Comparison of ENCODE assay signal across 9 mouse cellular contexts in genomic region chr5:150611697-150612096, GRCm38 (mm10). TPM values are rescaled to one million over a fixed set of nuclear protein-coding genes. Genes with fewer than 3 reads are reported as not detected.
A peak's percentile ranks its signal among the peaks of the same experiment; 100 is the strongest.
DNase-seq lines count a peak whose midpoint lies in the region; ATAC-seq and TF ChIP-seq lines count a peak whose summit lies in the region.
"Had no signal": no experiment of that assay in that cellular context is flagged by ENCODE, and none has a peak within 500 bp of the region (broad histone marks: within the 10 kb centered on the region; RNA-seq: fewer than 3 reads in every experiment).

No protein-coding gene starts in this region.

- peak; percentile 40 for DNase-seq in kidney, postnatal 0 days (ENCODE audit: low spot score)
- no peak for DNase-seq in kidney, adult 9 months
- DNase-seq in CD8-positive naive resting alpha-beta T cell, adult 2 months (ENCODE audit: low read depth in 2 of 2, low spot score in 2 of 2), result peak; percentile 42 to 55
- peak; percentile 85 for DNase-seq in induced T-regulatory cell, adult 2 months (ENCODE audit: low read depth)
- DNase-seq in splenic B cell, adult 2 months (ENCODE audit: low read depth, low spot score), result peak; percentile 59
- no peak for DNase-seq in midbrain, embryonic 14.5 days
- DNase-seq in retina, postnatal 1 day, result no peak
- no peak for DNase-seq in urinary bladder, postnatal 25 days (ENCODE audit: low spot score)

- no peak overlapping the region for H3K9ac ChIP-seq in kidney, postnatal 0 days (ENCODE audit: low read depth, low read length)
- no peak overlapping the region for H3K9ac ChIP-seq in midbrain, embryonic 14.5 days (replicated peaks; ENCODE audit: low read length)
- H3K9ac ChIP-seq: embryonic facial prominence, embryonic 15.5 days had no signal

- peak; percentile 33; the same call in 1 of the 2 replicates for ATAC-seq in kidney, postnatal 0 days (replicated peaks; ENCODE audit: low FRiP score, low read depth)
- no peak for ATAC-seq in midbrain, embryonic 14.5 days (ENCODE audit: low FRiP score, low TSS enrichment)

- TF ChIP-seq CTCF in kidney, postnatal 0 days (IDR thresholded peaks at IDR 0.05; ENCODE audit: low read depth), result no peak

- H3K36me3 ChIP-seq in kidney, postnatal 0 days (ENCODE audit: insufficient read depth, low read length), result no peaks in the 10 kb centered on the region
- no peaks in the 10 kb centered on the region for H3K36me3 ChIP-seq in splenic B cell, adult 2 months (ENCODE audit: control insufficient read depth, insufficient read depth, low read length, poor library complexity, severe bottlenecking)
- H3K36me3 ChIP-seq in midbrain, embryonic 14.5 days (ENCODE audit: control insufficient read depth, insufficient read depth, low read length), result peaks cover 13% of the 10 kb centered on the region
- H3K36me3 ChIP-seq: embryonic facial prominence, embryonic 15.5 days had no signal

- no peak overlapping the region for H3K27ac ChIP-seq in kidney, postnatal 0 days
- no peak overlapping the region for H3K27ac ChIP-seq in midbrain, embryonic 14.5 days (replicated peaks; ENCODE audit: low read depth, low read length)
- H3K27ac ChIP-seq: embryonic facial prominence, embryonic 15.5 days had no signal

- 40% methylated on average over 12 of the region's 12 CpGs for WGBS in kidney, postnatal 0 days
- 88% methylated on average over 12 of the region's 12 CpGs for WGBS in midbrain, embryonic 14.5 days

- H3K27me3 ChIP-seq in kidney, postnatal 0 days (ENCODE audit: insufficient read depth, low read length), result no peaks in the 10 kb centered on the region
- no peaks in the 10 kb centered on the region for H3K27me3 ChIP-seq in splenic B cell, adult 2 months (ENCODE audit: control insufficient read depth, insufficient read depth, low read length, poor library complexity, severe bottlenecking)
- H3K27me3 ChIP-seq in midbrain, embryonic 14.5 days (ENCODE audit: control insufficient read depth, insufficient read depth, low read length), result no peaks in the 10 kb centered on the region
- H3K27me3 ChIP-seq: embryonic facial prominence, embryonic 15.5 days had no signal

- H3K4me1 ChIP-seq in kidney, postnatal 0 days (replicated peaks; ENCODE audit: insufficient read depth, low read length), result no peaks in the 10 kb centered on the region
- H3K4me1 ChIP-seq in midbrain, embryonic 14.5 days (ENCODE audit: control insufficient read depth, insufficient read depth, low read length), result no peaks in the 10 kb centered on the region
- H3K4me1 ChIP-seq: embryonic facial prominence, embryonic 15.5 days had no signal

- H3K9me3 ChIP-seq in kidney, postnatal 0 days (replicated peaks; ENCODE audit: low read length), result no peaks in the 10 kb centered on the region
- no peaks in the 10 kb centered on the region for H3K9me3 ChIP-seq in midbrain, embryonic 14.5 days (ENCODE audit: control insufficient read depth, low read length)
- H3K9me3 ChIP-seq: embryonic facial prominence, embryonic 15.5 days had no signal

- H3K4me3 ChIP-seq in kidney, postnatal 0 days (replicated peaks; ENCODE audit: low read depth, low read length), result no peak overlapping the region
- no peak overlapping the region for H3K4me3 ChIP-seq in midbrain, embryonic 14.5 days (replicated peaks; ENCODE audit: low read depth, low read length)
- H3K4me3 ChIP-seq: embryonic facial prominence, embryonic 15.5 days had no signal

- no peak overlapping the region for H3K4me2 ChIP-seq in kidney, postnatal 0 days (ENCODE audit: low read length)
- H3K4me2 ChIP-seq in midbrain, embryonic 14.5 days (ENCODE audit: low read length), result no peak overlapping the region
- H3K4me2 ChIP-seq: embryonic facial prominence, embryonic 15.5 days had no signal

RNA-seq across cellular contexts. Expression of gene N4bp2l1, which starts 14.7 kb away (rescaled TPM):
- 6.9 and 8.6 TPM in 2 replicates for polyA plus RNA-seq in kidney, postnatal 0 days (2015; fragmentation: Nextera tagmentation; extraction: Ambion mirVana)
- 12.9 and 17.2 TPM in 2 replicates for polyA plus RNA-seq in midbrain, embryonic 14.5 days (2014; fragmentation: Nextera tagmentation; extraction: Ambion mirVana)

RNA-seq across cellular contexts. Expression of gene N4bp2l2, which starts 54.3 kb away (rescaled TPM):
- 40.9 and 45.1 TPM in 2 replicates for polyA plus RNA-seq in kidney, postnatal 0 days (2015; fragmentation: Nextera tagmentation; extraction: Ambion mirVana)
- 31.6 and 33.8 TPM in 2 replicates for polyA plus RNA-seq in midbrain, embryonic 14.5 days (2014; fragmentation: Nextera tagmentation; extraction: Ambion mirVana)

Comparison
In these comparisons a context has a peak if more than half of its experiments do, and no peak if none do; other contexts are left out.
1. DNase-seq: peak in kidney, postnatal 0 days (single experiment), CD8-positive naive resting alpha-beta T cell, adult 2 months (2 of 2), induced T-regulatory cell, adult 2 months (single experiment) and splenic B cell, adult 2 months (single experiment); none in kidney, adult 9 months (single experiment), midbrain, embryonic 14.5 days (single experiment), retina, postnatal 1 day (single experiment) and urinary bladder, postnatal 25 days (single experiment).